Mouse (Mus musculus) bone marrow macrophage, adult 2 months (primary cell): ENCODE measurements around the gene Lin9.

Experiments used
- CTCF ChIP-seq: IDR thresholded peaks from 2 replicates; pipeline ENCODE4 v1.5.1; 2012; ENCODE audit warnings: low read depth, mild to moderate bottlenecking, low read length, moderate library complexity
- POLR2A ChIP-seq: IDR thresholded peaks from 2 replicates; pipeline ENCODE4 v1.6.1; 2012; ENCODE audit warnings: mild to moderate bottlenecking, low read depth, low read length, borderline replicate concordance

GRCm38 (mm10) chr1:180626141-180626540, 14.8 kb upstream of the Lin9 start:
- TF ChIP-seq CTCF (no peak), POLR2A (no peak)
